Mouse (Mus musculus): Measurements from ENCODE around the gene Crtc1. TPM values are rescaled to one million over a fixed set of nuclear protein-coding genes. Genes with fewer than 3 reads are reported as not detected.

Crtc1 gene
- polyA plus RNA-seq, 1 experiment from 2014 or later, result 23.2 TPM

DNA sequence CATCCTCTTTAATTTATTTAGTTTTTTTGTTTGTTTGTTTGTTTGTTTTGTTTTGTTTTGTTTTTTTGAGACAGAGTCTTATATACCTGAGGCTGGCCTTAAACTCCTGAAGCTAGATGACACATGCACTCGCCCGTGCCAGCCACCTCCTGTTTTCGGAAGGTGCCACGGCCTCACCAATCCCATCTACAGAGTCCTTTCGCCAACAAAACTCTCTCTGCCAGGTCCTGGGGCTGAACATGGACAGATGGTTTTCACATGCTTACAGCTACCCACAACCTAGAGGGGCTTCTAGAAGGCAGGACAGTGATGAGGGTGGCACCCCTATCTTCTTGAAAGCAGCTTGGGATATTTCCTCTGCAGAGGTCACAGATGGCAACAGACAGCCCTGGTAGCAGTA is 4.2 kb downstream of the Crtc1 start:
- 0 out of 2 replicates have a peak, but pooled peaks cover 5% of the 10 kb centered on the region for H3K36me3 ChIP-seq
- no peaks in the 10 kb centered on the region for H3K27me3 ChIP-seq (ENCODE audit: low read depth, poor library complexity, severe bottlenecking)
- no peak for DNase-seq (ENCODE audit: low spot score)
- 88% methylated on average over 5 of the region's 5 CpGs for WGBS
- peaks cover 18% of the 10 kb centered on the region for H3K4me1 ChIP-seq
- no peak overlapping the region for H3K4me3 ChIP-seq
- H3K27ac ChIP-seq, result no peak overlapping the region
- no peaks in the 10 kb centered on the region for H3K9me3 ChIP-seq (replicated peaks)

GRCm38 (mm10) chr8:70432991-70433536 is 6.3 kb downstream of the Crtc1 start:
- DNase-seq (ENCODE audit: low spot score), result no peak
- WGBS, result 31% methylated on average over 4 of the region's 4 CpGs
- Histone ChIP-seq H3K4me1 (peaks cover 5% of the 10 kb centered on the region; the same call in 1 of the 2 replicates), H3K36me3 (0 out of 2 replicates have a peak, but pooled peaks cover 5% of the 10 kb centered on the region), H3K27me3 (ENCODE audit: low read depth, poor library complexity, severe bottlenecking) (no peaks in the 10 kb centered on the region), H3K4me3 (no peak overlapping the region), H3K9me3 (replicated peaks) (no peaks in the 10 kb centered on the region), H3K27ac (no peak overlapping the region)

DNA sequence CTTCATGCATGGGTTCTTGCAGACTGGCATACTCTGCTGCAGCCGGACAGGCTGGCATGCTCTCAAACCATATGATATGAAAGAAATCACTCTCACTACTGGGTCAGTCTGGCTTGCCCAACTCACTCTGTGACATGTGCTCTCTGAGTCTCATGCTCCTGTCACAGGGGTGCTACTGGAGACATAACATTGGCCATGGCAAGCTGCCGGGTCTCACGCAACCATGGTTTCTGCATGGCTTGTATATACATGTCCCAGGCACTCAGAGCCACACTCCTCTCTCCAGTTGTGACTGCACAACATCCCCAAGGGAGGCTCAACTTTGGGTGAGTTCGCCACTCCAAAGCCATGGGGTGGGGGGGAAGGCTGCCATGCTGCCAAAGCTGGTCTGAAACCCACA is 8.2 kb downstream of the Crtc1 start:
- WGBS, result 96% methylated on average over 4 of the region's 4 CpGs
- no peaks in the 10 kb centered on the region for H3K9me3 ChIP-seq (replicated peaks)
- no peaks in the 10 kb centered on the region for H3K27me3 ChIP-seq (ENCODE audit: low read depth, poor library complexity, severe bottlenecking)
- no peak for DNase-seq (ENCODE audit: low spot score)
- H3K27ac ChIP-seq, result no peak overlapping the region
- no peak overlapping the region for H3K4me3 ChIP-seq
- H3K4me1 ChIP-seq, result peaks cover 8% of the 10 kb centered on the region
- 0 out of 2 replicates have a peak, but pooled peaks cover 5% of the 10 kb centered on the region for H3K36me3 ChIP-seq

GRCm38 (mm10) chr8:70426300-70426907 is 13.0 kb downstream of the Crtc1 start:
- no peaks in the 10 kb centered on the region for H3K9me3 ChIP-seq (replicated peaks)
- H3K4me1 ChIP-seq, result peaks cover 14% of the 10 kb centered on the region
- WGBS, result 97% methylated on average over 2 of the region's 2 CpGs
- H3K27ac ChIP-seq, result no peak overlapping the region
- DNase-seq (ENCODE audit: low spot score), result no peak
- H3K27me3 ChIP-seq (ENCODE audit: low read depth, poor library complexity, severe bottlenecking), result no peaks in the 10 kb centered on the region
- H3K4me3 ChIP-seq, result no peak overlapping the region
- no peaks in the 10 kb centered on the region for H3K36me3 ChIP-seq

DNA sequence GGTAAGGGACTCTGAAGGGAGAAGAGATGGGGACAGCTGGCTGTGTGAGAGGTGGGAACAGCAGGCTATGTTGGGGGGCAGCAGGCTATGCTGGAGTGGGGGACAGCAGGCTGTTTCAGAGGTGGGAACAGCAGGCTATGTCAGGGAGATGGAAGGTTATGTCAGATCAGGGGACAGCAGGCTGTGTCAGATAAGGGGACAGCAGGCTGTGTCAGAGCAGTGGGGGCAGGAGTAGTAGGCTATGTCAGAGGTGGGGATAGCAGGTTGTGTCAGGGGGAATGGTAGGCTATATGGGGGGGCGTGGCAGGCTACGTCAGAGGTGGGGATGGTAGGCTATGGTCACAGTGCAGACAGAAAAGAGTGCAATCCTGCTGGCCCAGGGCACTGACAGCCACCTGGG is 16.7 kb downstream of the Crtc1 start:
- DNase-seq (ENCODE audit: low spot score), result no peak
- no peaks in the 10 kb centered on the region for H3K36me3 ChIP-seq
- H3K9me3 ChIP-seq (replicated peaks), result no peaks in the 10 kb centered on the region
- no peaks in the 10 kb centered on the region for H3K27me3 ChIP-seq (ENCODE audit: low read depth, poor library complexity, severe bottlenecking)
- 87% methylated on average over 2 of the region's 2 CpGs for WGBS
- peaks cover 35% of the 10 kb centered on the region for H3K4me1 ChIP-seq
- H3K27ac ChIP-seq, result no peak overlapping the region
- no peak overlapping the region for H3K4me3 ChIP-seq

- H3K4me3 ChIP-seq, result no peak overlapping the region
- H3K4me1 ChIP-seq, result peaks cover 44% of the 10 kb centered on the region
- no peaks in the 10 kb centered on the region for H3K36me3 ChIP-seq
- no peak for DNase-seq (ENCODE audit: low spot score)
- H3K9me3 ChIP-seq (replicated peaks), result no peaks in the 10 kb centered on the region
- no peaks in the 10 kb centered on the region for H3K27me3 ChIP-seq (ENCODE audit: low read depth, poor library complexity, severe bottlenecking)
- peak overlapping the region; percentile 31; the same call in 1 of the 2 replicates for H3K27ac ChIP-seq
- WGBS, result 82% methylated on average over 18 of the region's 18 CpGs
These were observed 17.9 kb downstream of the Crtc1 start for GRCm38 (mm10) chr8:70421349-70422104.

- Histone ChIP-seq H3K4me3 (no peak overlapping the region), H3K27ac (no peak overlapping the region), H3K4me1 (peaks cover 55% of the 10 kb centered on the region), H3K9me3 (replicated peaks) (no peaks in the 10 kb centered on the region), H3K36me3 (no peaks in the 10 kb centered on the region), H3K27me3 (ENCODE audit: low read depth, poor library complexity, severe bottlenecking) (no peaks in the 10 kb centered on the region)
- DNase-seq (ENCODE audit: low spot score), result no peak
- WGBS, result 83% methylated on average over 11 of the region's 11 CpGs
These were observed 19.3 kb downstream of the Crtc1 start for GRCm38 (mm10) chr8:70419879-70420643.

GRCm38 (mm10) chr8:70418954-70419353 is 20.4 kb downstream of the Crtc1 start:
- H3K4me3 ChIP-seq, result no peak overlapping the region
- WGBS, result 70% methylated on average over 14 of the region's 14 CpGs
- H3K4me1 ChIP-seq, result peaks cover 55% of the 10 kb centered on the region
- DNase-seq (ENCODE audit: low spot score), result no peak
- H3K27ac ChIP-seq, result no peak overlapping the region
- no peaks in the 10 kb centered on the region for H3K9me3 ChIP-seq (replicated peaks)
- H3K27me3 ChIP-seq (ENCODE audit: low read depth, poor library complexity, severe bottlenecking), result no peaks in the 10 kb centered on the region
- H3K36me3 ChIP-seq, result peaks cover 2% of the 10 kb centered on the region; the same call in 1 of the 2 replicates

DNA sequence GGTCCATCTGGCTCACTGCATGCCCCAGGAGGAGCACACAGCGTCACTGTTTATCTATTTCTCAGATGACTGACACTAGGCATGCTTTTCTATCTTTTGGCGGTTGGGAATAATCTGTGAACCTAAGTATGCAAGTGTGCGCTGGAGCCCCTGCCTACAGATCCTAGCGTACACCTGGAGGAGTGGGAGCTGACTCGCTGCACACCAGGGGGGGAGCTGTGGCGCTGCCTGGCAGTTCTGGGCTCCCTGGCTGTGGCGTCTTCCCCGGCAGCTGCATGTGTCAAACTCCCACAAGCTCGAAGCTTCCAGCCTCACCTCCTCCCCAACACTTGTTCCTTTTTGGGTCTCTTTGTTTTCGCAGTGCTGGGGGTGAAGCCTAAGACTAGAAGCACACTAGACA is 21.5 kb downstream of the Crtc1 start:
- 60% methylated on average over 10 of the region's 10 CpGs for WGBS
- Histone ChIP-seq H3K4me1 (peaks cover 55% of the 10 kb centered on the region), H3K4me3 (no peak overlapping the region), H3K27me3 (ENCODE audit: low read depth, poor library complexity, severe bottlenecking) (no peaks in the 10 kb centered on the region), H3K27ac (0 out of 2 replicates have a peak overlapping the region, but pooled peaks have one; percentile 17), H3K9me3 (replicated peaks) (no peaks in the 10 kb centered on the region), H3K36me3 (peaks cover 10% of the 10 kb centered on the region)
- DNase-seq (ENCODE audit: low spot score), result no peak

DNA sequence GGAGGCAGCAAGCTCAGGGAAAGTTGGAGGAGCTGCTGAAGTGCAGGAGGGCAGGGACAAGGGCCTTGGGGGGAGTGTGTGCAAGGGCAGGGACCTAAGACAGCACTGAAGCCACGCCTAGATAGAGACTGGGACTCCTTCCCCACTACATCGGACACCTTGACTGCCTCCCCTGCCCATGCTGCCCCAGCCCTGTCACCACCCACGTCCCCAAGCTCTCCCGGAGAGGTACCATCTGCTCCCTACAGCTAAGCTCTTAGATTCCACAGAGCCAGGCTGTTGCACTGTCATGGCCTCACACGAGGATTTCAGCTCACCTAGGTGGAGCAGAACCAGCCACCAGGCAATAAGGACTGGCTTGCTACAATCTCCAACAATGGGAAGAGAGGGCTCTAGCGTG is 22.4 kb downstream of the Crtc1 start:
- Histone ChIP-seq H3K9me3 (replicated peaks) (no peaks in the 10 kb centered on the region), H3K4me1 (peaks cover 54% of the 10 kb centered on the region), H3K4me3 (no peak overlapping the region), H3K36me3 (peaks cover 12% of the 10 kb centered on the region), H3K27ac (peak overlapping the region; percentile 17; the same call in 1 of the 2 replicates), H3K27me3 (ENCODE audit: low read depth, poor library complexity, severe bottlenecking) (no peaks in the 10 kb centered on the region)
- no peak for DNase-seq (ENCODE audit: low spot score)
- 58% methylated on average over 6 of the region's 6 CpGs for WGBS

- H3K27me3 ChIP-seq (ENCODE audit: low read depth, poor library complexity, severe bottlenecking), result no peaks in the 10 kb centered on the region
- H3K4me1 ChIP-seq, result peaks cover 49% of the 10 kb centered on the region
- no peaks in the 10 kb centered on the region for H3K9me3 ChIP-seq (replicated peaks)
- peak overlapping the region; percentile 44; the same call in 1 of the 2 replicates for H3K27ac ChIP-seq
- WGBS, result 65% methylated on average over 8 of the region's 8 CpGs
- H3K36me3 ChIP-seq, result peaks cover 19% of the 10 kb centered on the region
- peak; percentile 57 for DNase-seq (ENCODE audit: low spot score)
- peak overlapping the region; percentile 7; the same call in 1 of the 2 replicates for H3K4me3 ChIP-seq
These were observed 23.6 kb downstream of the Crtc1 start for GRCm38 (mm10) chr8:70415540-70416451.
